Mouse (Mus musculus) heart, postnatal 10 days (tissue): ENCODE data around the gene Ubr3. TPM values are rescaled to one million over a fixed set of nuclear protein-coding genes. Genes with fewer than 3 reads are reported as not detected.

Source experiments
- DNase-seq, 2 experiments: peaks; one replicate each; pipeline ENCODE4 v3.0.0; 2021
- intact Hi-C: fragments of 180-260 bp; cut with DNase I; formaldehyde crosslinking; loops from one replicate; pipeline ENCODE4 v1.15.1; 2025
- total RNA-seq, 2 experiments: library from RNA; stranded (reverse); gene quantifications; 2 replicates each; pipeline ENCODE4 v1.2.3; 2021

Gene Ubr3
- total RNA-seq, 2 experiments from 2014 or later = 105 to 111 TPM

DNA sequence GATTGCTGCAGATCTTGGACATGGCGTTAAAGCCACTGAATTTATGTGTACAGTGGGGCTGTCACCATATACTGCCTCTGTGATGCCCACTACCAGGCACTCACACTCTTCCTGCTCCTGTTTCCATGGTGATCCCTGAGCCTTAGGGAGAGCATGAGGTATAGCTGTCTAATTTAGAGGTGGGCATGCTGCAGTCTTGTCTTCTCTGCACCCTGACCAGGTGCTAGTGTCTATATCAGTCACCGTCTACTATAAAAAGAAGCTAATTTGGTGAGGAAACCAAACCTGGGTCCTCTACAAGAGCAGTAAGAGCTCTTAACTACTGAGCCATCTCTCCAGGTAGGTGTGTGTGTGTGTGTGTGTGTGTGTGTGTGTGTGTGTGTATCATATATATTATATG, 109.4 kb downstream of the Ubr3 start:
- DNase-seq = no peak
- intact Hi-C loops = no loop called here

DNA sequence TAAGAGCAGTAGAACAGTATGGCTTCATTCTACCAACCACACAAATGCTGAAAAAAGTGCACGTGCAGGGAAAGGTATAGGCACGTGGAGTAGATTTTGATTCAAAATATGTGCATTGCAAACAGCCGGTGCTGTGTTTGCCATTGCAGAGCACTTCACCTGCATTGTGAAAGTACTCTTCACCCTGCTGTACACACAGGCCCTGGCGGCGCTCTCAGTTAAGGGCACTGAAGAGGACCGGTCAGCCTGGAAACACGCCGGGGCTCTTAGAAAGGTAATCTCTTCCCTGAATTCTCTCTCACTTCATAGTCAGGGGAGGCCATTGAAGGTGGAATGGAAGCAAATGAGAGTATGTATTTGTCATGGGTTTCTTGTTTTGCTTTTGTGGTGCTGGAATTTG, 115.9 kb downstream of the Ubr3 start:
- no peak for DNase-seq
- intact Hi-C loops = no loop called here

DNA sequence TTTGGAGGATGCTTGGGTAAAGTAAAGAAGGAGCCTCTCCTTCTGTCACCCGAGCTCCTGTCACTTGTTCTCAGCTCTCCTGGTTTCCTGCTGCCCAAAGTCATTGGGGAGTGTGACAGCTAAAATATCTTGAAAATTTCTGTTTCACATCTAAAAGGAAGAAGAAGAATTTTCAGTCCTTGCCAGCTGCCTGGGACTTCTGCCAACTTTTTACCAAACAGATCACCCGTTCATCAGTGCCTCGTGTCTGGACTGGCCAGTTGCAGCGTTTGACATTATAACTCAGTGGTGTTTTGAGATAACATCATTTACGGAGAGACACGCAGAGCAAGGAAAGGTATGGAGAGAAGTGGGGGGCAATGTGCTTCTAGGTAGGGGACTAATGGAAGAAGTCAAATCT, 121.2 kb downstream of the Ubr3 start:
- peak; percentile 19 to 43 for DNase-seq

DNA sequence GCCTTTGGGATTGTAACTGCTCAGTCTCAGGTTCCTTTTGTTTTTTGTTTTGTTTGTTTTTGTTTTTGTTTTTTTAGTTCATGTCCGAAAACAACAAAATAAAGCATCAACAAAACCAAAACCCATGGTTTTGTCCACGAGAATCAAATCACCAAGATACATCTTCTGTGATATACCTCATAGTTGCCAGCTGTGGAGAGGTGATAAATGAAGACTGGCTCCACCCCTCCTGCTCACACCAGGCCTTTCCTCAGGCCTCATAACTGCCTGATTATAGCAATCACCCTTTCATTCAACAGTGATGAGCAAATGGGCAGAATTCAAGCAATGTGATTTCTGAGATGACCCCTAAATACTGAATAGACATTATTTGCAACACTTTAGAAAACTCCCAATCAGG, 127.4 kb downstream of the Ubr3 start:
- intact Hi-C loops = no loop called here
- DNase-seq = no peak

More for the DNA sequence above, 121.2 kb downstream of the Ubr3 start:
- intact Hi-C loops = no loop called here

DNA sequence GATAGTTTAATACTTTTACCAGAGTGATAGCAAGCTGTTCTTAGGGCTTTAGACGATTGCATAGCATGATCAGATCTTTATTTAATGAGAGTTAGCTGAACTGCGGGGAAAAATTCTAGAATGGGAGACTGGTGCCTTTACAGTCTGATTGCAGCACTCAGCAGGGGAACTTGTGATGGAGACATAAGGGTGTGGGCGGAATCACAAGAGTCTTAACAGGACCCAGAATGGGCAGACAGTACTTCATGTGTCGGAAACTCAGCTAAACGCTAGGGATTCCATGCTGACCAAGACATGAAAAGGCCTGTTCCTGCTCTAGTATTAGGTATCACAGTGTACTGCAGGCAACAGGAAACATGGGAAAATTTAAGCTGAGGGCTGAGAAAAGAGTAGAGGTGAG, 128.7 kb downstream of the Ubr3 start:
- DNase-seq = no peak
- intact Hi-C loops = no loop called here

DNA sequence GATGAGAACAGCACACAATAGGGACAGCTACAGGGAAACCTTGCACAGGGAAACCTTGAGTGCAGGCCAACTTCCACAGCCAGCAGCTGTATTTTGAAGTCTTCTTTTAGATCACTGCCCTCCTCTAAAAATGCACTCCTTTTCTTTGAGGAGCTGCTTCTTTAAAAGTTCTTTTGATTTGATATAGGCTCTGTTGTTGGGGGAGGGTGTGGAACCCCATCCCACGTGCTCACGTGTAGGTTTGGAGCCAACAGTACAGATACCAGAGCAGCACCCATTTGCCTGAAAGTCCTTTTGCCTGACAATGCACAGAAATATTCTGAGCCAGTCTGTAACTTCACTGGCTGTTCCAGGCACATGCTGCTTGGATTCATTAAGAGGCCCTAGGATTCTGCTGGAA, 134.4 kb downstream of the Ubr3 start:
- intact Hi-C loops = no loop called here
- DNase-seq = no peak

DNA sequence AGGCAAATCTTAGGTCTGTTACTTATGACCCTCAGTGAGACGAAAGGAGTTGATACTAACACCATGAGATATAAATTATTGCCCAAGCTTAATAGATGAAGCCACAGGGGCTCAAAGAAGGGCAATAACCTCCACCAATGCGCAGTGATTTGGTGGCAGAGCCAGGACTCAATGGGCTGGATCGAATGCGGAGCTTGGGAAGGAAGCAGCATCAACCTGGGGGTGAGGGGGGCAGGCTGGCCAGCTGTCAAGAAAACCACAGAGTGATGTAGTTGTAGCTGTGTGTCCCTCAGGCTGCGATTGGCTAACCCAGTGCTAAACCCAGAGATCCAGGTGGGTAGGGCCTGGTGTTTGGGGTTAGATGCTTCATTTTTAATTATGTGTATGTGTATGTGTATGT, 137.8 kb downstream of the Ubr3 start:
- intact Hi-C loops = no loop called here
- no peak for DNase-seq

DNA sequence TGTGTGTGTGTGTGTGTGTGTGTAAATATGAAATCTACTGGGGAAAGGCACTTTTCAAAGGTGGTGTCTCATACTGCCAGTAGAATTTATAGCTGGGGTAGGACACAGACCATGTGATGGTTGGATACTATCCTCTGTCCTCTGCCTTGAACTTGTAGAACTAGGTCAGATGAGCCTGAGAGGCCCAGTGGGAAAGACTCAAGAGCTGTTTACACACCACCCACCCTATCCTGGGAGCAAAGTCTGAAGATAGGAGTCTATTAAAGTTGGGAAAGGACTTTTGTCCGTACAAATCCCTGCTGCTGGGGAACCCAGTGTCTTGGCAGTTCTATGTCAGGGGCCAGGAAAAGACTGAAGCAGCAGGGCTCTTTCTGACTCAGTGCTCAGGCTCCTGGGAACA, 138.3 kb downstream of the Ubr3 start:
- DNase-seq = no peak
- intact Hi-C loops = no loop called here

DNA sequence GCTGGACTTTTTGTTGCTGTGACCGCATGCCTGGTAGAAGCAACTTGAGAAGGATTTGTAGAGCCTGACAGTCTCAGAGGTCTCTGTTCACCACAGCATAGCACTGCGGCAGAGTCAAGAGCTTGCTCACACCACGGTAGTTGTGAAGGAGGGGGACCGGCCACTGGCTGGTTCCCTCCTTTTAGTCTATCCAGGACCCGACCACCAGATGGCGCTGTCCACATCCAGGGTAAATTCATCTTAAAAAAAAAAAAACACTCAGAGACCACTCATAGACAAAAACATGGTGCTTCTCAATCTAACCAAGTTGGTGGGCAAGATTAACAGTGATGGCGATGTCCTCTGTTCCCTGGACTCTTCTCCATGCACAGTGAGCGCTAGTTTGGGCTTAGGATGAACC, 140.2 kb downstream of the Ubr3 start:
- DNase-seq = no peak
- intact Hi-C loops = no loop called here

DNA sequence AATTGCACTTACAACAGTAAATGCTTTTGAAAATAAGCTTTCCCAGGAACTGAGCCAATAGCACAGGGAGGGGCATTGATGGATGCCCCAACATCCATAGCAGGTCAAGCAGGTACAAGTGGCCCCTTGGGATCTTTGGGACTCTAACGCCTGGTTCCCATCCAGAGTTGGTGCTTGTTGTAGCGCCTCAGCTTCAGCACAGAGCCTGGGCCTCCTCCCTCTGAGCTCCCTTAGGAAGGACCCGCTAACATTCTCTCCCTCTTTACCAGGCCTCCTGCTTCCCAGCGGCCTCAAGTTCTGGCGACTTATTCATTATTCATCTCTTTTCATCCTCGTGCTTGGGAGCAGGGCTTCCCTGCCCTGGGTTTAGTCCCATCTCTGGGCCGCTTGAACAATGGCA, 141.7 kb downstream of the Ubr3 start, which contains the start of gene Myo3b:
Myo3b (plus strand) TSS at position 375 of the 400 bp plus-strand sequence.
- intact Hi-C loops = no loop called here
- DNase-seq = no peak

DNA sequence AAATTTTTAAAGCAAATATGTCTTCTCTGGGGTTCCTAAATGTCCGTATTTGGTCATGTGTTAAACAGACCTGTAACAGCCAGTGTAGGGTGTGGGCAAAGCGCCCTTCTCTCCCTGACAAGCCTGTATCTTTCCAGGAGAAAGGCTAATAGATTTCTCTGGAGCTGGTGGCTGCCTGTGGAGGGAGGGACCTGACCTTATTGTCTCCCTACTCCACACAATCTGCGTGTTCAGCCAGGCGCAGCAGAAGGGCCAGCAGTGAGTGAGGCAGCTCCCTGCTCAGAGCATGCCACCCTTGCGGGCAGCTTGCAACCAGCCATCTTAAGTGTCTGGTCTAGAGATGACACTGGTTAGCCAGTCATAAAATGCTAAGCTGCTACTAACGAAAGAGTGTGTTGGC, 147.4 kb downstream of the Ubr3 start:
- intact Hi-C loops = no loop called here
- DNase-seq = no peak

DNA sequence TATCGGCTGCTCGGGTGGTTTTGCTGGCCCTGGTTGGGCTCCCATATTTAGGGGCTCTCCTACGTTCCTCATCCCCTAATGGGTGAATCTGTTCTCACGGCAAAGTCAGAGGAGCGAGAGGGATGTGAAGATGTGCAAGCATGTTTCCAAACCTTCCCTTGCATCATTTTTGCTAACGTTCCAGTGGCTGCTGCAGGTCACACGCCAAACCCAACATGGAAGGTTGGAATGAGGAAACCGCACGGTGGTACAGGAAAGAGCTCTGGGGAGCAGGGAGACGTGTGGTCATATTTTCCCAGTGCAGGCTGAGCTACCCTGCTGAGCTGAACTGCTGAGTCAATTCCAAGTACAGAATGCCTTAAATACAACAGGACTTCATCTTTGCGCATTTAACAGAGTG, 150.8 kb downstream of the Ubr3 start:
- intact Hi-C loops = no loop called here
- DNase-seq = no peak

DNA sequence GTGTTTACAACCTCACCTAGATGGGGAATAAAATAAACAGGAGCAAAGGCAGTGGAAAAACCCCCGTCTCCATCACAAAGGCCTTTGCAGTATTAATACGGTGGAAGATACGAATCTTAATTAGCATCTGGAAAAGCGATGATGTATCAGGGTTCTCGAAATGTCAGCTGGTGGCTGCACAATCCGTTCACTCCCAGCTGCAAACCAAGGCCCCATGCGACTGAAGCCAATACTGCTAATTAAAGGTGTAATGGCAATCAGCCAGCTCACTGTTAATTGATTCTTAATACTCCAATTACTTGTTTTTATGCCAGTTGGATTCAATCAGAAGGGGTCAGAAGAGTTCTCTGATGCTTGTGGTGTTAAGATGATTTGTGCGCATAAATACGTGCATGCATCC, 156.8 kb downstream of the Ubr3 start:
- DNase-seq = no peak
- intact Hi-C loops = no loop called here

DNA sequence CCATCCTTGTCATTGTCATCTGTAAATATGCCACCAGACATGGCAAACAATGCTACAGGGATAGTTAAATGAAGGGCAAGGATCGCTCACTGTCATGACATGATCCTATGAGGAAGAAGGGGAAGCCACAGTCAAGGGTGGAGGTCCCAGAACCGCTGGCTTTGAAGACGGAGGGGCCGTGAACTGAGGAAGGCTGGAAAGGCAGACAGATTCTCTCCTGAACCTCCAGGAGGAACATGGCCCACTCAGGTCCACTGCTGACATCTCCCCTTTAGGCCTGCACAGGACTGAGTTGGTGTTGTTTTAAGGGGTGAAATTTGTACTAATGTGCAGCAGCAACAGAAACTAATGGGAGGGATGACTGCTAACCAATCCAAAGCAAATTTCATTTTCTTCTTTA, 161.2 kb downstream of the Ubr3 start:
- intact Hi-C loops = no loop called here
- no peak for DNase-seq

DNA sequence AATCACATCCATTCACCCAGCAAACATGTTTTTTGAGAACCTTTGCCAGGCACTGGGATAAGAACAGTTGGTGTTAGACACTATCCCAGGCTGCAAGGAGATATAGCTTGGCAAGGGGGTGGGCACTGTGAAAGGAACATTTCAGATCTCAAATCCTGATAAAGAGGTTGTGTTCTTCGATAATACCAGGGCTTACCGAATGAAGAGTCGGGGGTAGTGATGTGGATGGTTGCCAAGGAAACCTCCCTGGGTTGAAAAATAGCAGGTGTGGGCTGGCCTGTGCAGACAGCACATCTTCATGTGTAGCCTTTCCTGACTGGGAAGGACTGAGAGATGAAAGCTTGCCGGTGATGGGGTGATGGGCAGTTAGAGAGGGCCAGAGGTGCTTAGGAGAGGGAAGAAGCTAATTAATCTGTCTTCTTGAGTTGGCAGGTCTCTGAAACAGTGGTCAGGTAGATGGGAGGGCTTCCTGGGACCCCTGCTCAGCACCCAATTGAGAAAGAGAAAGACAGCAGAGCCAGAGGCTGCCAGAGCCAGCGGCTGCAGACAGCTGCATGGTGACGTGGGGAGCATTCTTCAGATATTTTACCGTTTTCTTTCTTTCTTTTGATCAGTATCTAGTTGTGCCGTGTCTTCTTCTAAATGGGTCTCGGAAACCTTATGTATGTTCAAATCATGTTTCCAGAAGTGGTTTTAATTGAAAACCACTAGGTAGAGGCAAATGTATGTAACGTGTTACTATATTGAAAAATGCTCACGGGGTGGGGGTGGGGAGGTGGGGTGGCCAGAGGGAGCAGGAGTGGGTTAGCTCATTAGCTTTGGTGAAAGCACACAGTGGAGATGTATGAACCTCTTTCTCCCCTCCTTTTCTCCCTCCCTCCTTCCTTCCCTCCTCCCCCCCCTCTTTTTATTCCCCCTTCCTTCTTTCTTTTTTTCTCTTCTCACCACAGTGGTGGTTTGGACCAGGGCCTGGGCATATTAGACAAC, 163.6 kb downstream of the Ubr3 start:
- intact Hi-C loops = no loop called here
- no peak for DNase-seq

DNA sequence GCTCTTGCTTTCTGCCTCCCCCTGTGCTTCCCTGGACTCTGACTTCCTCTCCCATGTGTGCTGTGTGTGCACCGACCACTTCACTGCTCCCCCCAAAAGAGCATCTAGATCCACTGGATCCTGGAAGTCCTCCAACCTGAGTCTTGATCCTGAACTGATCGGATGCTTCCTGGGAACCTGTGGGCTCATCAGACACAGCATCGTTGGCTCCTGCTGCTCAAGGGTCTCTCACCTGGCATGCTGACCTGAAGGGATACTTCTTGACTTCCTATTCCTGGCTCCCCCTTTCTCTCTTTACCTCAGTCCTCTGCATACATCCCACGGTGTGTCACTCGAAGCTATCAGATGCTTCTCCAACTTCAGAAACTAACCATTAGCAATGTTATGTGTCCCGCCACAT, 168.1 kb downstream of the Ubr3 start:
- intact Hi-C loops = no loop called here
- no peak for DNase-seq

DNA sequence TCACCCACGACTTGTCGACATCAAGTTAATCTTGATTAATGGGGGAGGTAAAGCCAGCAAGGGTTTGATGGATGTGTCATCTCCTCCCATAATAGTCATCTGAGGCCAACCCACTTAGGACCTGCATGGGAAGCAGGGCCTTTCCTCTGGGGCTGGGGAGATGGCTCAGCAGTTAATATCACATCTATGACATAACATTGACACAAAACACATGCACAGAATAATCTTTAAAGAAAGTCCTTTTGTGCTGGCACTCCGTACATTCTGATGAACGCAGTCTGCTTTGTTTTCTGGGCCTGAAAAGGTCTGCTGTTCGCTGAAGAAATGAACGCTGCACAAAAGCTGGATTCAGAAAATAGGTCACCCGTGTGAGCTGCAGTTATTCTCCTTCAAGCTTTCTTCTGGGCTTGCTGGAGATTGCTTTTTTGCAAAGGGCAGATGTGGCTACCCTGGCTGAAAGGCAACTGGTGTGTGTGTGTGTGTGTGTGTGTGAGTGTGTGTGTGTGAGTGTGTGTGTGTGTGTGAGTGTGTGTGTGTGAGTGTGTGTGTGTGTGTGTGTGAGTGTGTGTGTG, 168.8 kb downstream of the Ubr3 start:
- intact Hi-C loops = no loop called here
- no peak for DNase-seq

DNA sequence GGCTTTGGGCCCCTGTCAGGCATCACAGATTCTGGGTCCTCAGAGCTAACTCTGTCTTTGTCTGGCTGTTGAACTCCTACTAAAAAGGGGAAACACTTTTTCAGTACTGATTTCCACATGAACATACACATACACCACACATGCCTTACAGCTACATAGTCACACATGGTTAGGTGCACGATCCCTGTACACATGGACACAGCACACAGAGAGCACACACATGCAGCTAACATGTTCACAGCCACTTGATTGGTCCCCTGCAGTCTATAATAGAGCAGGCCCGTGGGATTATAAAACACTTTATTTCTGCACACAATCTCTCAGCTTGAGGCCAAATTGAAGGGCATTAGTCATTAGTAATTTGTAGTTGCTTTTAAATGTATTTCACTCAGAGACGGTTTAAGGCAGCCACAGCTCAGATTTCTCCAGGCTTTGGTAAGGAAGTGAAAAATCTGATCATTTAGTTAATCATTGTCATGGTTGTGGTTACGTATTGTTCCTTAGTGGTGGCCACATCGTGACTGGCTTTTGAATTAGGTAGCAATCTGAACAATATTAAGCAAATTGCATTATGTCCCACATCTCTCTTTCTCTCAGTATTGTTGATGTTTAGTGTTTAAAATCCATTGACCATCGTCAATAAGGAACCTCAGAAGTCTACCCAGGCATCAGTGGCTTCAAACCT, 169.4 kb downstream of the Ubr3 start:
- intact Hi-C loops = no loop called here
- no peak for DNase-seq

DNA sequence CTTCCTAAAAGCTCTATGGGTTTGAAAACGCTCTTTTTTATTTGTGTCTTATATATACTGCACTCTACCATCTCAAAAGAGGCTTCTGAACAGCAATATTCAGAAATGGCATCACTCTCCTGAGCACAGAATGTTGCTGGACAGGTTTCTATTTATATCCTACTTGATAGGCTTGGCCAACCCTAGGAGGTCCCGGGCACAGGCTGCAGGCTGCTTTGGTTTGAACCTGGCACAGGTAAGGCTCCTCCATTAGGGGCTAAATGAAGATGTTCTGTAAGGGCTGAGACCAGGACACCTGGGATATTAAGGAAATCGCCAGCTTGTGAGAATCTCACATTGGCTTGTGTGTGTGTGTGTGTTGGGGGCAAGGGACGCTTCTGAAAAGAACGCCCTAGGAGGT, 172.8 kb downstream of the Ubr3 start:
- peak; percentile 9 to 21 for DNase-seq
- intact Hi-C loops = no loop called here
